Mouse (Mus musculus): ENCODE data around the gene Pcca. TPM values are rescaled to one million over a fixed set of nuclear protein-coding genes. Genes with fewer than 3 reads are reported as not detected.

Pcca gene
- polyA plus RNA-seq, 1 experiment from 2014 or later, result 37.7 TPM

DNA sequence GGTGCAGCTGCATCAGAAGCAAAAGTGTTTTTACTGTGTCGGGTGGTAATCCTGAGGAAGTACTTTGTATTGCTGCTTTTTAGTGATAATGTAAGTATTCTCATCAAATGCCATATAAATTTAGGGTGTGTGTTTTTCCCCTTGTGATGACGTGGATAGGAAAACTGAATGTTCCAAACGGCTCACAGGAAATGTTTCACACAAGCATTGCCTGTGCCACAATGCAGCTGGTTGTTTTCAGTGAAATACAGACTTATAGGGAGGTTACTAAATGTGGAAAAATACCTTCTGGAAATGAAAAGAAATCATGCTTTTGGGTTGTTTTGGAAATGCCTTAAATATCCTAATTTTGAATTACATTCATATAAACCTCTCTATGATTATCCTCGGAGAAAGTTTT lies 250.6 kb downstream of the Pcca start:
- no peak overlapping the region for H3K4me3 ChIP-seq (replicated peaks)
- no peak overlapping the region for H3K4me2 ChIP-seq
- no peak overlapping the region for H3K27ac ChIP-seq
- no peak for ATAC-seq (ENCODE audit: insufficient number of reproducible peaks, insufficient read depth, low FRiP score, low TSS enrichment, low read depth)
- no peaks in the 10 kb centered on the region for H3K36me3 ChIP-seq
- H3K9me3 ChIP-seq, result no peaks in the 10 kb centered on the region
- H3K4me1 ChIP-seq (replicated peaks), result no peaks in the 10 kb centered on the region
- H3K27me3 ChIP-seq, result no peaks in the 10 kb centered on the region
- H3K9ac ChIP-seq (replicated peaks), result no peak overlapping the region
- WGBS, result 75% methylated on average over 4 of the region's 4 CpGs

DNA sequence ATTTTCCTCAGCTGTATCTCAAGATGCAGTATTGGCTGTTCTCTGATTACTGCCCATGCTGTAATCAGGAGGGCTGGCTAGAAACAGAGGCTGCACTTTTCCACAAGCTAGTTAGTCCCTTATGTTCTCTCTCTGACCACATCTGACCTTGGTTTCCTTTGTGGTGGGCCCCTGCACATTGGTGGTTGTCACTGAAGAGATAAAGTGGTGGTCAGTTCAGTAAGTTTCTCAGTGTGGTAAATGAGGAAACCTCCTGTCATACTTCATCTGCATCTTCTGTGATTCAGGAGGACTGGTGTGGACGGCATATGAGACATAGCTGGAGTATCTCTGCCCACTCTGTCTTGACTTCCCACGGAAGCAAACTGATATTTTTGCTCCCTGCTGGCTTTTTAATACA lies 254.1 kb downstream of the Pcca start:
- Histone ChIP-seq H3K27ac (no peak overlapping the region), H3K9me3 (no peaks in the 10 kb centered on the region), H3K27me3 (no peaks in the 10 kb centered on the region), H3K9ac (replicated peaks) (no peak overlapping the region), H3K4me3 (replicated peaks) (no peak overlapping the region), H3K4me1 (replicated peaks) (no peaks in the 10 kb centered on the region), H3K4me2 (no peak overlapping the region), H3K36me3 (no peaks in the 10 kb centered on the region)
- WGBS, result 80% methylated on average over 2 of the region's 2 CpGs
- no peak for ATAC-seq (ENCODE audit: insufficient number of reproducible peaks, insufficient read depth, low FRiP score, low TSS enrichment, low read depth)

DNA sequence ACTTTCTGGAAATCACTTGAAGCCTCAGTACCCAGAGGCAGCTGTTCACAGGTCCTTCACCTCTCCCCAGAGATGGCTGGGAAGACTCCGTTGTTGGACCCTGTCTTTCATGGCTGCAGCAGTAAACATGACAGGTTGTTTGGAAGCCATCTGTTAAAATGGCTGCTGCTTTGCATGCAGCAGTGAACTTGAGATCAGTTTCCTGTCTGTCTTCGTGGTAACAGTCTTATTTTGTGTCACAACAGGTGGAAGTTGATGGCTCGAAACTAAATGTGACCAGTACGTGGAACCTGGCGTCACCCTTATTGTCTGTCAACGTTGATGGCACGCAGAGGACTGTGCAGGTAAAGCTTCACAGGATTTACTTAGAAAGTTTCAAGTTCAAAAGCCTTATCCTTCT lies 256.0 kb downstream of the Pcca start:
- WGBS, result 77% methylated on average over 7 of the region's 7 CpGs
- Histone ChIP-seq H3K9ac (replicated peaks) (no peak overlapping the region), H3K9me3 (no peaks in the 10 kb centered on the region), H3K4me2 (no peak overlapping the region), H3K27ac (no peak overlapping the region), H3K4me1 (replicated peaks) (no peaks in the 10 kb centered on the region), H3K36me3 (no peaks in the 10 kb centered on the region), H3K4me3 (replicated peaks) (no peak overlapping the region), H3K27me3 (no peaks in the 10 kb centered on the region)
- ATAC-seq (ENCODE audit: insufficient number of reproducible peaks, insufficient read depth, low FRiP score, low TSS enrichment, low read depth), result no peak

DNA sequence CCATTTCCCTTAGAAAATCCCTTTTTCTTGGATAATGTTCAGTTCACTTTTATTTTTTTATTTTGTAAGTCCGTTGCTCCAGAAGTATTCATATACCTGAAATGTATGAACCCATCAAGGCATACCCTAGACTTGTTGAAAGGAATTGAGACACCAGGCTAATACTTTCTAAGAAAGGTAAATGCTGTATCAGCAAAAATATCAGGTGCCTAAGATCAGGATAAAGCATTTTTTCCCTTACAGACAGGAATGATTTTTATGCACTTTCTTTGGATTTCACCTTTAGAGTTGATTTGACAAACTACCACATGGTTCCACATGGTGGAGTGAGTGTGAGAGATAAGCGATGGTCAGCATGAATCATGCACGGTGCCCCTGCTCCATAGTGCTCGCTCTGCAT lies 259.2 kb downstream of the Pcca start:
- Histone ChIP-seq H3K4me1 (replicated peaks) (no peaks in the 10 kb centered on the region), H3K36me3 (no peaks in the 10 kb centered on the region), H3K27me3 (no peaks in the 10 kb centered on the region), H3K9ac (replicated peaks) (no peak overlapping the region), H3K4me3 (replicated peaks) (no peak overlapping the region), H3K27ac (no peak overlapping the region), H3K9me3 (no peaks in the 10 kb centered on the region), H3K4me2 (no peak overlapping the region)
- no peak for ATAC-seq (ENCODE audit: insufficient number of reproducible peaks, insufficient read depth, low FRiP score, low TSS enrichment, low read depth)
- 90% methylated on average over 4 of the region's 4 CpGs for WGBS

DNA sequence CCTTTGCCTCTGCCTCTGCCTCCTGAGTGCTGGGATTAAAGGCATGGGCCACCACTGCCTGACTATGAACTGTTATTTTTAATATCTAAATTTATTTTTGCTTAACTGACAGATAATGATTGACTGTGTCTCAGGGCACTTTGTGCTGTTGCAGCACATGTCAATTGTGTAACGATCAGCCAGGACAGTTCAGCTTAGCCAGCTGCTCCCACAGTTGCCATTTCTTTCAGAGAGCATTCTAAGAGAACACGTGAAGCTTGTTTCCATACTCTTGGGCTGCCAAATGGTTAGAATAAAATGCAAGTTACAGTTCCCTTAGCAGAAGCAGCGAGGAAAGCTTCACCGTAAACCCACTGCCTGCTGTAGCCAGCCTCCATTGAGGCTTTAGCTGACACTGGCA lies 266.2 kb downstream of the Pcca start:
- 78% methylated on average over 4 of the region's 4 CpGs for whole genome bisulfite sequencing

DNA sequence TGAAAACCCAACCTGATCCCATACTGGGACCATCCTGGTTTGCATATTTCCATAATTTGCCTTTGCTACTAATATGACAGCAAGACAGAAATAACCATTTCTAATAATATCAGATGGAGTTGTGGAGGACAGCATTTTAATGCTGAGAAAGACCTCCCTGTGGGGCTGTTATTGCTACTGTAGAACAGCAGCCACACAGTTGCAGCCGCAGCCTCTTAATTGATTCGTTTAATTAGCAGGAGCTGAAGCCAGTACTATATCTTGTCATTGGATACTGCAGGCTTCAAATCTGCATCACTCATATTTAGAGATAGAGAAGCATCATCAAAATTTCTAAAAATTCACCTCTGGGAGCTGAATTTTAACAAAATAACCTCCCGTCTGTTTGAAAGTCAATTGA lies 286.9 kb downstream of the Pcca start:
- no peak for ATAC-seq (ENCODE audit: insufficient number of reproducible peaks, insufficient read depth, low FRiP score, low TSS enrichment, low read depth)
- no peak overlapping the region for H3K27ac ChIP-seq
- H3K4me3 ChIP-seq (replicated peaks), result no peak overlapping the region
- no peak overlapping the region for H3K4me2 ChIP-seq
- 80% methylated on average over 3 of the region's 3 CpGs for WGBS
- H3K36me3 ChIP-seq, result no peaks in the 10 kb centered on the region
- no peak overlapping the region for H3K9ac ChIP-seq (replicated peaks)
- H3K27me3 ChIP-seq, result no peaks in the 10 kb centered on the region
- H3K4me1 ChIP-seq (replicated peaks), result peaks cover 3% of the 10 kb centered on the region; the same call in 1 of the 2 replicates
- H3K9me3 ChIP-seq, result no peaks in the 10 kb centered on the region

More for the DNA sequence above, 266.2 kb downstream of the Pcca start:
- H3K27me3 ChIP-seq, result no peaks in the 10 kb centered on the region
- no peak overlapping the region for H3K27ac ChIP-seq
- no peak overlapping the region for H3K4me3 ChIP-seq (replicated peaks)
- H3K9me3 ChIP-seq, result no peaks in the 10 kb centered on the region
- H3K9ac ChIP-seq (replicated peaks), result no peak overlapping the region
- no peak overlapping the region for H3K4me2 ChIP-seq
- no peaks in the 10 kb centered on the region for H3K36me3 ChIP-seq
- ATAC-seq (ENCODE audit: insufficient number of reproducible peaks, insufficient read depth, low FRiP score, low TSS enrichment, low read depth), result no peak
- no peaks in the 10 kb centered on the region for H3K4me1 ChIP-seq (replicated peaks)

DNA sequence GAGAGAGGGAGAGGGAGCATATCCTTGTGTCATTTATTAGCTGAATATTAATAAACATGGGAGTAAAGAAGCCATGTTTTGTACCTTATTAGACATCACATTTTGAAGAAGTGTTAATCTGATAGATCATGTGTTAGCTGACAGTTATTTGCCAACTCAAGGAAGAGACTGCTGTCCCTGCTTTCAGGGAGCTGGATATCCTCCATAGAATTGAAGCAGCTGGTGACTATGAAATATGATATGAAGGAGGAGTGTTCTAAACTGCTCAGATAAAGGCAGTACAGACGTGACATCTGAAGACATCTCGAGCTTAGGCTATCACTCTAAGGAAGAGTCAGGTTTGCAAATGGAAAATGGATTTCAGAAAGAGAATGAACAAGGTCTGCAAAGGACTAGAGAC lies 289.7 kb downstream of the Pcca start:
- Histone ChIP-seq H3K4me2 (no peak overlapping the region), H3K27ac (no peak overlapping the region), H3K4me3 (replicated peaks) (no peak overlapping the region), H3K9me3 (no peaks in the 10 kb centered on the region), H3K4me1 (replicated peaks) (peaks cover 3% of the 10 kb centered on the region; the same call in 1 of the 2 replicates), H3K36me3 (no peaks in the 10 kb centered on the region), H3K27me3 (no peaks in the 10 kb centered on the region), H3K9ac (replicated peaks) (no peak overlapping the region)
- ATAC-seq (ENCODE audit: insufficient number of reproducible peaks, insufficient read depth, low FRiP score, low TSS enrichment, low read depth), result no peak
- 67% methylated on average over 2 of the region's 2 CpGs for WGBS

DNA sequence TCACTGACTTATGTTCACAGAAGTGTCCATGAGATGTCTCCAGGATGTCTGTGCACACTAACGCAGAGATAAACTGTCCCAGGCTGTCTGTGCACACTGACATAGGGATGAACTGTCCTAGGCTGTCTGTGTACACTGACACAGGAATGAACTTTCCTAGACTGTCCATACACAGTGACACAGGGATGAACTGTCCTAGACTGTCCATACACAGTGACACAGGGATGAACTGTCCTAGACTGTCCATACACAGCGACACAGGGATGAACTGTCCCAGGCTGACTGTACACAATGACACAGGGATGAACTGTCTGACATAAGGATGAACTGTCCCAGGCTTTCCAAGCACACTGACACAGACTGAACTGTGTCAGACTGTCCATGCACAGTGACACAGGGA lies 291.3 kb downstream of the Pcca start:
- peak; percentile 31; the same call in 1 of the 2 replicates for ATAC-seq (ENCODE audit: insufficient number of reproducible peaks, insufficient read depth, low FRiP score, low TSS enrichment, low read depth)
- H3K4me1 ChIP-seq (replicated peaks), result no peaks in the 10 kb centered on the region

DNA sequence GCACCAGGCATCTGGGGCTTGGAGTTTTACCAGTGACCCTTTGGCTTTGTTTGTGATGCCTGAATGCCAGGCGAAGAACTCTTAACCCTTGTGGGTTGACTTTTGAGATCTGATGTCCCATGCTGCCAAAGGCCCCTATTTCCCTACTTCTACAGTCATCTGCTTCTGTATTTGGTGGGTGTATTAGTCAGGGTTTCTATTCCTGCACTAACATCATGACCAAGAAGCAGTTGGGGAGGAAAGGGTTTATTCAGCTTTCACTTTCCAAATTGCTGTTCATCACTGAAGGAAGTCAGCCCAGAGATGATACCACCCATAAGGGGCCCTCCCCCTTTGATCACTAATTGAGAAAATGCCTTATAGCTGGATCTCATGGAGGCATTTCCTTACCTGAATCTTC lies 296.3 kb downstream of the Pcca start:
- no peak for ATAC-seq (ENCODE audit: insufficient number of reproducible peaks, insufficient read depth, low FRiP score, low TSS enrichment, low read depth)
- no peaks in the 10 kb centered on the region for H3K36me3 ChIP-seq
- H3K9me3 ChIP-seq, result no peaks in the 10 kb centered on the region
- H3K4me3 ChIP-seq (replicated peaks), result no peak overlapping the region
- H3K4me2 ChIP-seq, result no peak overlapping the region
- no peaks in the 10 kb centered on the region for H3K4me1 ChIP-seq (replicated peaks)
- no peaks in the 10 kb centered on the region for H3K27me3 ChIP-seq
- WGBS, result 78% methylated on average over 1 of the region's 1 CpGs
- H3K27ac ChIP-seq, result no peak overlapping the region
- H3K9ac ChIP-seq (replicated peaks), result no peak overlapping the region

More for the DNA sequence above, 291.3 kb downstream of the Pcca start:
- no peaks in the 10 kb centered on the region for H3K27me3 ChIP-seq
- H3K4me2 ChIP-seq, result no peak overlapping the region
- no peak overlapping the region for H3K4me3 ChIP-seq (replicated peaks)
- H3K27ac ChIP-seq, result no peak overlapping the region
- no peaks in the 10 kb centered on the region for H3K9me3 ChIP-seq
- no peak overlapping the region for H3K9ac ChIP-seq (replicated peaks)
- WGBS, result 94% methylated on average over 2 of the region's 2 CpGs
- no peaks in the 10 kb centered on the region for H3K36me3 ChIP-seq

DNA sequence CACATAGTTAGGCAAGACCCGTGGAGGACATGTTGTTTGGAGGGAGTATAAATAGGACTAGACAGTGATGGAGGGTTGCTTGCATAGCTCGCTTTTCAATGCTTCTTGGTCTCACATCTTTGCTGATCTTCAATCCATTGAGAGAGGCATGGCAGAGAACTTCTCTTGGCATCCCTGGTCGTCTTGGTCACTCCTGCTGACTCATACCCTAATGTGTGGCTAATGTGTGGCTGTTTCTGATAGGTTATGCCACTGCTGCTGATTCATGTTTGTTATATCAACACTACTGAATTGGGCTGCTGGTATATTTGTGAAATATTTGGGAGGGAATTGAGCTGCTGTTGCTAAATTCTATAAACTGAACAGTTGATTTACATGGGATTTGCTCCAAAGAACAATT lies 299.5 kb downstream of the Pcca start:
- Histone ChIP-seq H3K36me3 (no peaks in the 10 kb centered on the region), H3K4me1 (replicated peaks) (peaks cover 8% of the 10 kb centered on the region; the same call in 1 of the 2 replicates), H3K9ac (replicated peaks) (no peak overlapping the region), H3K4me3 (replicated peaks) (no peak overlapping the region), H3K4me2 (no peak overlapping the region), H3K9me3 (no peaks in the 10 kb centered on the region), H3K27me3 (no peaks in the 10 kb centered on the region), H3K27ac (no peak overlapping the region)
- ATAC-seq (ENCODE audit: insufficient number of reproducible peaks, insufficient read depth, low FRiP score, low TSS enrichment, low read depth), result no peak
- 93% methylated on average over 3 of the region's 3 CpGs for WGBS

DNA sequence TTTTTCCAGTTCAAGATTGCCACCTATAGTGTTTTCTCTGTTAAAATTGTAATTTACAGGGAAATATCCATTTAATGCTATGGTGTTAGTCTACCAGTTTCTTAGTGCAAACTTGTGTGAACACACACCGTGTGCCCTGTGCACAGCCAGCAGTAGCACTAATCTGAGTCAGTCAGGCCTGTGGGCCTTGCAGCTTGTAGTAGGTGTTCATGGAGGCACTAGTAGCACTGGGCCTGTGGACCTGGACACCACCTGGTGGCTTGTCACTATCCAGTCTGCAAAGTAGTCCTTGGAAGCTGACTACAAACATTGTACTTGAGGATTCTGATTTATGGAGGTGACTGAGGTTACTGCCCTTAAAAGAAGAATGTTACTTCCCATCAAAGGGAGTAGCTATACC lies 300.6 kb downstream of the Pcca start:
- no peak for ATAC-seq (ENCODE audit: insufficient number of reproducible peaks, insufficient read depth, low FRiP score, low TSS enrichment, low read depth)

DNA sequence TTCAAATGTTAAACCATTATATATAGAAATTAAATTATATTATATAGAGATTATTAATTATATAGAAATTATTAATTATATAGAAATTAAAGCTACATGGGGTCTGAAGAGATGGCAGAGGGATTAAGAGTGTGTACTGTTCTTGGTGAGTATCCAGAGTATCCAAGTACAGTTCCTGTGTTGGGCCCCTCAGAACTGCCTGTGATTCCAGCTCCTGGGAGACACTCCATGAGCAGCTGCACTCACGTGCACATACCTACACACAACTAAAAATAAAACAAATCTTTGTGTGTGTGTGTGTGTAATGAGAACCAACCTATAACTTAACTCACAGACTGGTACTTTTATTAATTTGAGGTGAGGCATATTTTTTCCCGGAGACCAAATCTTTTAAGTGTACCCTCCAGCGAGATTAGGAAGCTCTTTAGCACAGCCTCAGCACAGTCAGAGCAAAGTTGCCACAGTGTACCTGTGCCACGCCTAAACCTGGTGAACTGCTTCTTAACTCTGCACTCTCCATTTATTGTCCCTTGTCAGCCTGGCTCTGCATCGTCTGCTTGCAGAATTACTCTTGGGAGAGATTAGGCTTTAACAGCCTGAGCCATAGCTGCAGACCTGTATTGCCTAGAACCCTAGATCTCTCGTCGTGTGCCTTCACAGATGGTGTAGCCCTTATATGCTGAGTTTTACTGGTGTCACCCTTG lies 301.5 kb downstream of the Pcca start:
- 26% methylated on average over 7 of the region's 7 CpGs for WGBS
- H3K9me3 ChIP-seq, result no peaks in the 10 kb centered on the region
- no peak for ATAC-seq (ENCODE audit: insufficient number of reproducible peaks, insufficient read depth, low FRiP score, low TSS enrichment, low read depth)

More for the DNA sequence above, 300.6 kb downstream of the Pcca start:
- H3K4me3 ChIP-seq (replicated peaks), result no peak overlapping the region
- no peak overlapping the region for H3K4me2 ChIP-seq
- no peaks in the 10 kb centered on the region for H3K27me3 ChIP-seq
- H3K36me3 ChIP-seq, result no peaks in the 10 kb centered on the region
- WGBS, result 70% methylated on average over 1 of the region's 1 CpGs
- H3K27ac ChIP-seq, result no peak overlapping the region
- peaks cover 8% of the 10 kb centered on the region; the same call in 1 of the 2 replicates for H3K4me1 ChIP-seq (replicated peaks)
- H3K9me3 ChIP-seq, result no peaks in the 10 kb centered on the region
- H3K9ac ChIP-seq (replicated peaks), result no peak overlapping the region

More for the DNA sequence above, 301.5 kb downstream of the Pcca start:
- Histone ChIP-seq H3K4me1 (replicated peaks) (peaks cover 8% of the 10 kb centered on the region; the same call in 1 of the 2 replicates), H3K27me3 (no peaks in the 10 kb centered on the region), H3K4me3 (replicated peaks) (no peak overlapping the region), H3K36me3 (no peaks in the 10 kb centered on the region), H3K27ac (no peak overlapping the region), H3K9ac (replicated peaks) (no peak overlapping the region), H3K4me2 (no peak overlapping the region)
